Mouse (Mus musculus) heart, postnatal 0 days (tissue): Measurements from ENCODE around the gene Adamtsl1.

Experiments used
- CTCF ChIP-seq: IDR thresholded peaks from 2 replicates; pipeline ENCODE4 v1.5.1; 2016; ENCODE audit warnings: antibody characterized with exemption, control low read depth, low read depth
- EP300 ChIP-seq: IDR thresholded peaks from 2 replicates; pipeline ENCODE4 v1.6.1; 2016; ENCODE audit warnings: antibody characterized with exemption, low read depth

- TF ChIP-seq EP300 (no peak), CTCF (no peak)
Observed at GRCm38 (mm10) chr4:85526966-85527566, 13.1 kb downstream of the Adamtsl1 start.
